Mouse (Mus musculus): ENCODE data around the gene Klhdc10. TPM values are rescaled to one million over a fixed set of nuclear protein-coding genes. Genes with fewer than 3 reads are reported as not detected.
A peak's percentile ranks its signal among the peaks of the same experiment; 100 is the strongest.

Klhdc10 gene
- polyA plus RNA-seq, 1 experiment from 2014 or later, result 49.2 TPM

DNA sequence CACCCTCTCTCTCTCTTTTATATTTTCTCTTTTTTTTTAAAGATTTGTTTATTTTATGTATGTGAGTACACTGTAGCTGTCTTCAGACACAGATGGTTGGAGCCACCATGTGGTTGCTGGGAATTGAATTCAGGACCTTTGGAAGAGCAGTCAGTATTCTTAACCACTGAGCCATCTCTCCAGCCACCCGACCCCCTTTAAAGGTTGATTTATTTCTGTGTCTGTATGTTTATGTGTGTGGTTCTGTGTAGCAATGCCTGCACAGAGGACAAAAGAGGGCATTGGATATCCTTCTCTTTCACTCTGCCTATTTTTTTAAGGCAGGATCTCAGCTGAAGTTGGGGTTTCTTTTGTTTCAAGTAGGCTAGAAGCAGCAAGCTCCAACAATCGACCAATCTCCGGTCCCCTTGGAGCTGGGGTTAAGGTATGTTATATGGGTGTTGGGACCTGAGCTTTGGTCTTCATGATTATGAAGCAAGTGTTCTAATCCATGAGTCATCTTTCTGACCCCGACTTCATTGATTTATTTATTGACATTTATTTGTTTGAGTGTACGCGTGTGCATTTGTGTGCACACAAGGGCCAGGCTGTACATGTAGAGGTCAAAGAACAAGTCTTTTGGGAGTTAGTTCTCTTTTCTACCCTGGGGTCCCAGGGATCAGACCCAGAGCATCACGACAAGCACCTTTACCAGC, 7.9 kb downstream of the Klhdc10 start:
- H3K9me3 ChIP-seq (replicated peaks), result no peaks in the 10 kb centered on the region
- peaks cover 51% of the 10 kb centered on the region for H3K36me3 ChIP-seq
- H3K27me3 ChIP-seq (ENCODE audit: low read depth, poor library complexity, severe bottlenecking), result no peaks in the 10 kb centered on the region
- H3K4me1 ChIP-seq, result peaks cover 4% of the 10 kb centered on the region; the same call in 1 of the 2 replicates
- WGBS, result 91% methylated on average over 7 of the region's 7 CpGs
- no peak overlapping the region for H3K27ac ChIP-seq
- DNase-seq (ENCODE audit: low spot score), result no peak
- no peak overlapping the region for H3K4me3 ChIP-seq

DNA sequence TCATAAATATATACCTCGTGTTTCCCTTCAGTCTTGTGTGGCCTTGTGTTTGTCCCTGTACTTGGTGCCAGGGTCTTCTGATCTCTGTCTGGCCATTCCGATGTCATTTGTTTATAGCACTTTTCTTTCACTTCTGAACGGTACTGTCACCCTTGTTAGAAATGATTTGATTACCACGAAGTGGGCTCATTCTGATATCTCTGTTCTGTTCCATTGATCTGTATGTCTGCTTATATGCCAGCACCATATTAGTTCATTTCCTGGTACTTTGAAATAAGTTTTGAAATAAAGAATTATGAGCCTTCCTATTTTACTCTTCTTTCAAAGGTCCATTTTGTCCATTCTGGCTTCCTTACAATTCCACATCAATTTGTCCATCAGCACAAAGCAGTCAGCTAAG, 9.6 kb downstream of the Klhdc10 start:
- Histone ChIP-seq H3K27ac (no peak overlapping the region), H3K4me3 (no peak overlapping the region), H3K4me1 (no peaks in the 10 kb centered on the region), H3K36me3 (peaks cover 54% of the 10 kb centered on the region), H3K27me3 (ENCODE audit: low read depth, poor library complexity, severe bottlenecking) (no peaks in the 10 kb centered on the region), H3K9me3 (replicated peaks) (no peaks in the 10 kb centered on the region)
- WGBS, result 89% methylated on average over 4 of the region's 4 CpGs
- no peak for DNase-seq (ENCODE audit: low spot score)

DNA sequence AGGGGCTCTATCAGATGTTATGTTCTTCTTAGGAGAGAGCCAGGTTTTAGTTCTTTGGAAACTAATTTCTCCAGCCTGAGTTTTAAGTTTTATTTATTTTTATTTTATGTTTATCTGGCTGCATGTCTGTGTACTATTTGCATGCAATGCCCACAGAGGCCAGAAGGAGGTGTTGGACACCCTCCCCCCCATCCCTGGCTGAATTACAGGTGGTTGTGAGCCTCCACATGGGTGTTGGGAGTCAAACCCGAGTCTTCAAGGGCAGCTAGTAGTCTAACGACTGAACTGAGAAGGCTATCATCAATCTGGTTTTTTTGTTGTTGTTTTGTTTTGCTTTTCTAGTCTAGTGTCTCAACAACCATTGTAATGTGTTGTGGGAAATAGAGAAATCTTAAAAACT, 14.5 kb downstream of the Klhdc10 start:
- Histone ChIP-seq H3K9me3 (replicated peaks) (no peaks in the 10 kb centered on the region), H3K36me3 (peaks cover 68% of the 10 kb centered on the region), H3K27me3 (ENCODE audit: low read depth, poor library complexity, severe bottlenecking) (no peaks in the 10 kb centered on the region), H3K4me3 (no peak overlapping the region), H3K4me1 (no peaks in the 10 kb centered on the region), H3K27ac (no peak overlapping the region)
- DNase-seq (ENCODE audit: low spot score), result no peak
- 94% methylated on average over 2 of the region's 2 CpGs for WGBS

DNA sequence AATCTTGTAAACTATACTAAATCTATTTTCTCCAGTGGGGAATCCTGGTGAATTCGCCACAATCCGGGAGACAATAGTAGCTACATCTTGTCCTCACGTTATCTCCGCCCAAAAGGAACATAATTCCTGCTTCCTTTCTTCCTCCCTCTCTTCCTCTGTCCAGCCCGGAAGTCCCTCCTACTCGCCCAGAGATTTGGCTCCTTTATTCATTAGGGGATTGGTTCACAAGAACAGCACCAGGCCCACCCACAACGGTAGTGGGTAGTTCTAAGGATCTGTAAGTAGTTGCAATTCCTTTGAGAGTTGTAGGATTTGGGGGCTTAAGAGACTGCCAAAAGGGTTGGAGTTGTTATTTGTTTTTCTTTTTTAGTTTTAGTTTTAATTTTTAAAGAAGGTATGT, 15.1 kb downstream of the Klhdc10 start:
- 89% methylated on average over 7 of the region's 7 CpGs for WGBS

GRCm38 (mm10) chr6:30432461-30433192, 31.0 kb downstream of the Klhdc10 start:
- no peak for DNase-seq (ENCODE audit: low spot score)
- H3K36me3 ChIP-seq, result peaks cover 41% of the 10 kb centered on the region
- no peaks in the 10 kb centered on the region for H3K27me3 ChIP-seq (ENCODE audit: low read depth, poor library complexity, severe bottlenecking)
- H3K27ac ChIP-seq, result no peak overlapping the region
- H3K4me1 ChIP-seq, result peaks cover 3% of the 10 kb centered on the region; the same call in 1 of the 2 replicates
- WGBS, result 73% methylated on average over 3 of the region's 3 CpGs
- no peak overlapping the region for H3K4me3 ChIP-seq
- no peaks in the 10 kb centered on the region for H3K9me3 ChIP-seq (replicated peaks)

More for the DNA sequence above, 15.1 kb downstream of the Klhdc10 start:
- DNase-seq (ENCODE audit: low spot score), result no peak
- peaks cover 75% of the 10 kb centered on the region for H3K36me3 ChIP-seq
- H3K27me3 ChIP-seq (ENCODE audit: low read depth, poor library complexity, severe bottlenecking), result no peaks in the 10 kb centered on the region
- H3K27ac ChIP-seq, result no peak overlapping the region
- no peak overlapping the region for H3K4me3 ChIP-seq
- H3K4me1 ChIP-seq, result no peaks in the 10 kb centered on the region
- H3K9me3 ChIP-seq (replicated peaks), result no peaks in the 10 kb centered on the region

DNA sequence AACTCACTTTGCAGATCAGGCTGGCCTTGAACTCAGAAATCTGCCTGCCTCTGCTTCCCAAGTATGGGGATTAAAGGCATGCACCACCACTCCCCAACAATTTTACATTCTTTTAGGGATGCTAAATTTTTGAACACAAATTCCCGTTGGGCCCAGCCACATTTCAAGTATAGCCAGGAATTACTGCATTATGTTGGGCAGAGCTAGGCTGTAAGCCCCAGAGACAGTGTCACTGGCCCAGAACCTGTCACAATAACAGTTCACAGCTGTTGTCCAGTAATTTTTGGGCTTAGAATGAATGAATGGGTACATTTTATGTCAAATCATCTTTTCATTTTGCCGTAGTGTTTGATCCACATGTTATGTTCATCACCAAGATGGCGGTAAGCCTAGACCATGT, 34.8 kb downstream of the Klhdc10 start:
- DNase-seq (ENCODE audit: low spot score), result no peak
- no peak overlapping the region for H3K4me3 ChIP-seq
- no peaks in the 10 kb centered on the region for H3K27me3 ChIP-seq (ENCODE audit: low read depth, poor library complexity, severe bottlenecking)
- peaks cover 51% of the 10 kb centered on the region for H3K36me3 ChIP-seq
- WGBS, result 94% methylated on average over 3 of the region's 3 CpGs
- H3K27ac ChIP-seq, result no peak overlapping the region
- H3K4me1 ChIP-seq, result peaks cover 3% of the 10 kb centered on the region; the same call in 1 of the 2 replicates
- no peaks in the 10 kb centered on the region for H3K9me3 ChIP-seq (replicated peaks)

GRCm38 (mm10) chr6:30437054-30437453, 35.4 kb downstream of the Klhdc10 start:
- Histone ChIP-seq H3K27me3 (ENCODE audit: low read depth, poor library complexity, severe bottlenecking) (no peaks in the 10 kb centered on the region), H3K4me1 (peaks cover 3% of the 10 kb centered on the region; the same call in 1 of the 2 replicates), H3K9me3 (replicated peaks) (no peaks in the 10 kb centered on the region), H3K4me3 (no peak overlapping the region), H3K36me3 (peaks cover 56% of the 10 kb centered on the region), H3K27ac (no peak overlapping the region)
- no peak for DNase-seq (ENCODE audit: low spot score)
- WGBS, result 79% methylated on average over 3 of the region's 3 CpGs

DNA sequence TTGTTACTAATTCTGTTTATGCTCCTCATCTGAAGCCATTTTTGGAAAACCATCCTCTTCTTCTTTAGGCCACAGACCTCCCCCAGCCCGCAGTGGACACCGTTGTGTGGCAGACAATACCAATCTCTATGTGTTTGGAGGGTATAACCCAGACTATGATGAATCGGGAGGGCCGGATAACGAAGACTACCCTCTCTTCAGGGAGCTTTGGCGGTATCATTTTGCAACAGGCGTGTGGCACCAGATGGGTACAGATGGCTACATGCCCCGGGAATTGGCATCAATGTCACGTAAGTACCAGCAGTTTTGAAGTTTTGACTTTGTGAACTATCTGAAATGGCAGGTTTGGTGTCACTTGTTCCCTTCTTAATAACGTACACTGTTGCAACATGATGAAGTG, 37.9 kb downstream of the Klhdc10 start:
- Histone ChIP-seq H3K4me1 (peaks cover 3% of the 10 kb centered on the region; the same call in 1 of the 2 replicates), H3K36me3 (peaks cover 64% of the 10 kb centered on the region), H3K27me3 (ENCODE audit: low read depth, poor library complexity, severe bottlenecking) (no peaks in the 10 kb centered on the region), H3K9me3 (replicated peaks) (no peaks in the 10 kb centered on the region), H3K27ac (no peak overlapping the region), H3K4me3 (no peak overlapping the region)
- no peak for DNase-seq (ENCODE audit: low spot score)
- 96% methylated on average over 10 of the region's 10 CpGs for WGBS

DNA sequence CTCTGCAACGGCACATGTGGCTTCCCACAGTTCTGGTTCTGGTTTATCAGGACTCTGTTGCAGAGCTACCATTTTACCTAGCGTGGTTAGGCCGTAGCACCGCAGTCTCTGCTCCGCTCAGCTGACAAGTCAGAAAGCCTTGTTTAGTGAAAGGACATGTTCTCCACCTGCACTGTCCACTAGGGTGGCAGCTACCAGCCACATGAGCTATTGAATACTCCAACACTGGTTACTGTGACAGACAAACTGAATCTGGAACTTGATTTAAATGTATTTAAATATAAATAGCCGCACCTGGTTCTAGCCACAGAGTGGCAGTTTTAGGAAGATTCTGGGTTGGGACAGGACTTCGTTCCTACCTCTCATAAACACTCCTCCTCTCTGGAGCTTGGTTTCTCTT, 55.3 kb downstream of the Klhdc10 start:
- Histone ChIP-seq H3K4me3 (no peak overlapping the region), H3K36me3 (peaks cover 49% of the 10 kb centered on the region), H3K27me3 (ENCODE audit: low read depth, poor library complexity, severe bottlenecking) (no peaks in the 10 kb centered on the region), H3K4me1 (peaks cover 34% of the 10 kb centered on the region), H3K27ac (no peak overlapping the region), H3K9me3 (replicated peaks) (no peaks in the 10 kb centered on the region)
- no peak for DNase-seq (ENCODE audit: low spot score)
- 94% methylated on average over 7 of the region's 7 CpGs for WGBS

DNA sequence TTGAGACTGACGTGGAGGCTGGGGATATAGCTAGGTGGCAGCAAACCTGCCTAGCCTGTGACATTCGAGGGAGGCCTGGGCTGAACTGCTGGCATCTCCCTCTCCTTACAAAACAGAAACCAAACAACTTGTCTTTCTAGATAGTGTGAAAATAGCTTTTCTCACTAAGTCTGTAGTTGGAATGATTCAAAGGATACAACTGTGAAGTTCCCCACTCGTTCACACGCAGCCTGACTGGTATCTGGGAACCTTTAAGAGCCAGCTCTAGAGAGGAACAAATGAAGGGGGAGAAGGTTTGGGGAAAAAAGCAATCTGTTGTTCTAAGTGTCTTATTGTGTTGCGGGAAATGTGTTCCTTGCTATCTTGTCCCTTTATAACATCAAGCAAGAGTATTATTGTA, 57.0 kb downstream of the Klhdc10 start:
- Histone ChIP-seq H3K27ac (peak overlapping the region; percentile 99; the same call in 1 of the 2 replicates), H3K9me3 (replicated peaks) (no peaks in the 10 kb centered on the region), H3K36me3 (peaks cover 33% of the 10 kb centered on the region), H3K4me1 (peaks cover 50% of the 10 kb centered on the region), H3K27me3 (ENCODE audit: low read depth, poor library complexity, severe bottlenecking) (no peaks in the 10 kb centered on the region), H3K4me3 (no peak overlapping the region)
- no peak for DNase-seq (ENCODE audit: low spot score)
- 87% methylated on average over 5 of the region's 5 CpGs for WGBS

- 77% methylated on average over 16 of the region's 16 CpGs for WGBS
- Histone ChIP-seq H3K4me3 (peak overlapping the region; percentile 48), H3K4me1 (peaks cover 56% of the 10 kb centered on the region), H3K27me3 (ENCODE audit: low read depth, poor library complexity, severe bottlenecking) (no peaks in the 10 kb centered on the region), H3K9me3 (replicated peaks) (no peaks in the 10 kb centered on the region), H3K36me3 (peaks cover 27% of the 10 kb centered on the region), H3K27ac (peak overlapping the region; percentile 99)
- no peak for DNase-seq (ENCODE audit: low spot score)
Measured at GRCm38 (mm10) chr6:30459056-30459747, 57.5 kb downstream of the Klhdc10 start.

DNA sequence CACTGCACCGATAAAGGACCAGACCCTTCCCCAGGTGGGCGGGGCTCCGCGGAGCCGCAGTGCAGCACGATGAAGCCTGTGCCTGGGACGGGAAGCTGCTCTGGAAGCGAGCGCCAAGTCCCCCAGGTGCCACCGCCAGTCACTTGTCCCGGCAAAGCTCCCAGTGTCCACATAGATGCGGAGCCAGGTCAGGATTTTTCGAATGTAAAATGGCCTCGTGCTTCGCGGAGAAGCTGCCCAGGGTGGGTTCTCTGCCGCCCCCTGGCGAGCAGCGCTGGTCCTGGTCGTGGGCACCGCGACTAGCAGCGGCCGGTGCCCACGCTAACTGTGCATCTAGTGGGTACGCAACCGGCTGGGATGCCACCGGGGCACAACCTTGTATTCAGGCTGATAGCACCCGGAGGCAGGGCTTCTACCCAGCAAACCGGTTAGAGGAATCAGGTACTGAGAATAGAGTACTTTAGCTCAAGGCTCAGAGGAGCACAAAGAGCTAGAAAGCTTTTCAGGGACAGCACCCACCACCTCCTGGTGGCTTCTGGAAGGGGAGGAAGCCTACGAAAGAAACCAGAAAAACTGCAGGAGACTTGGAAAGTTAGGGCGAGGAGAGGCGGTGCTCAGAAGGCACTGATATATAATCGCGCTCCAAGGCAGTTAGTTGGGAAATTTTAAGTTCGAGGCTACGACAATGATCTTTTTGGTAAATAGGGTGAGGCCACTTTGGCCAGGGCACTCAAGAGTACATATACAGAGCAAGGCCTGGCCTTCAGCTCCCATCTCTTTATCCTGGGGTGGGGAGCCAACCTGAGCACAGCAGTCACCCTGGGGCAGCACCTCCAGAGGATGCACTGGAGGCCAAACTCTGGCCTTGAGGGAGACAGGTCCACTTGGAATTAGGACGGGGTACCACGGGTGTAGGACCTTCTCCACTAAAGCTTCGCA, 58.4 kb downstream of the Klhdc10 start:
- H3K36me3 ChIP-seq, result peaks cover 18% of the 10 kb centered on the region
- no peaks in the 10 kb centered on the region for H3K9me3 ChIP-seq (replicated peaks)
- 6% methylated on average over 40 of the region's 40 CpGs for WGBS
- H3K27ac ChIP-seq, result peak overlapping the region; percentile 99
- H3K27me3 ChIP-seq (ENCODE audit: low read depth, poor library complexity, severe bottlenecking), result no peaks in the 10 kb centered on the region
- peak; percentile 87 for DNase-seq (ENCODE audit: low spot score)
- H3K4me3 ChIP-seq, result peak overlapping the region; percentile 48
- H3K4me1 ChIP-seq, result peaks cover 64% of the 10 kb centered on the region
